Mouse (Mus musculus) heart, embryonic 14.5 days (tissue): ENCODE data around the gene Sh3pxd2a. TPM values are rescaled to one million over a fixed set of nuclear protein-coding genes. Genes with fewer than 3 reads are reported as not detected.

Experiments
- ATAC-seq: fragments of 200-750 bp; cut with Nextera tagmentation; 2 replicates; pipeline ENCODE4 v1.8.0; 2017; ENCODE audit warnings: low read depth, moderate TSS enrichment; ENCODE audit not compliant: insufficient number of reproducible peaks, insufficient read depth, low FRiP score
- H3K27ac ChIP-seq, 2 experiments: fragments of 200-500 bp in 1 of 2; fragments of 300-500 bp in 1 of 2; sonication (generic) in 1 of 2; replicated peaks in 1 of 2; 2 replicates each; pipeline ENCODE4 v1.5.1; 2012 to 2014; ENCODE audit warnings: low read depth in 2 of 2, low read length in 2 of 2, control low read depth in 1 of 2, mild to moderate bottlenecking in 1 of 2, mixed read lengths in 1 of 2; ENCODE audit not compliant: control insufficient read depth in 1 of 2, insufficient read depth in 1 of 2
- H3K27me3 ChIP-seq: fragments of 300-500 bp; sonication (generic); 2 replicates; pipeline ENCODE4 v1.6.1; 2014; ENCODE audit warnings: mild to moderate bottlenecking, low read length, control low read depth; ENCODE audit not compliant: control insufficient read depth, insufficient read depth
- H3K36me3 ChIP-seq: fragments of 300-500 bp; sonication (generic); 2 replicates; pipeline ENCODE4 v1.6.1; 2014; ENCODE audit warnings: mild to moderate bottlenecking, control low read depth, low read length, mixed read lengths; ENCODE audit not compliant: control insufficient read depth, insufficient read depth
- H3K4me1 ChIP-seq, 2 experiments: fragments of 200-500 bp in 1 of 2; fragments of 300-500 bp in 1 of 2; sonication (generic) in 1 of 2; 2 replicates each; pipeline ENCODE4 v1.6.1; 2012 to 2014; ENCODE audit warnings: low read length in 2 of 2, control low read depth in 1 of 2, mixed read lengths in 1 of 2; ENCODE audit not compliant: control insufficient read depth in 2 of 2, insufficient read depth in 2 of 2
- H3K4me2 ChIP-seq: fragments of 300-500 bp; sonication (generic); 2 replicates; pipeline ENCODE4 v1.6.1; 2014; ENCODE audit warnings: mild to moderate bottlenecking, low read length
- H3K4me3 ChIP-seq, 2 experiments: fragments of 200-500 bp in 1 of 2; fragments of 300-500 bp in 1 of 2; sonication (generic) in 1 of 2; 2 replicates each; pipeline ENCODE4 v1.5.1; 2012 to 2014; ENCODE audit warnings: low read length in 2 of 2, mild to moderate bottlenecking in 2 of 2, control low read depth in 1 of 2, low read depth in 1 of 2, moderate library complexity in 1 of 2; ENCODE audit not compliant: control insufficient read depth in 1 of 2, insufficient read depth in 1 of 2
- H3K9ac ChIP-seq: fragments of 300-500 bp; sonication (generic); 2 replicates; pipeline ENCODE4 v1.6.1; 2014; ENCODE audit warnings: mild to moderate bottlenecking, low read length
- H3K9me3 ChIP-seq: fragments of 300-500 bp; sonication (generic); 2 replicates; pipeline ENCODE4 v1.6.1; 2016; ENCODE audit warnings: low read length, control low read depth; ENCODE audit not compliant: control insufficient read depth
- WGBS: fragments of 180-500 bp; shearing (Covaris S2); extraction: QIAGEN DNeasy Blood & Tissue Kit; methylation state at CpG from one replicate; pipeline ENCODE4 v1.1.7; 2014; 5-methylcytosine and 5-hydroxymethylcytosine counted together
- polyA plus RNA-seq: library from polyadenylated mRNA; unstranded; fragments of >200 nt; fragmentation: Nextera tagmentation; extraction: Ambion mirVana; gene quantifications from 2 replicates; pipeline ENCODE4 v1.2.1, GENCODE M21; 2014

Sh3pxd2a gene
- polyA plus RNA-seq, 1 experiment from 2014 or later = 9.7 TPM

DNA sequence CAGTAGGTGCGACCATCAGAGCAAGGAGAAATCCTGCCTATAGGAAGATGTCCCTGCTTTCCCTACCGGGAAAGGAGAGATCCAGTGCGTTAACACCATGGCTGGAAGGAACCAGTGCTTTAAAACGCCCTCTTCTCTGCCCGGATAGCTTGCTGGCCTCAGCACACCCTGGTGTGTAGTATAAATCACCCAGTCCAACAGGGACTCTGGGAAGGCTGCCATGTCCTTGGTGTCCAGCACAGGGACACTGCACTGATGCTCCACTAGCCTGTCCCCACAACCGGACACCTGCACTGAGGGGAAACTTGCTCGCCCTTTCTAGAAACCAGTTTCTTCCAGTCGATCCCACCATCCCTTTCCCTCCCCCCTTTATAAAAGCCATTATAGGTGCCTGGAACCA, 28.0 kb downstream of the Sh3pxd2a start:
- Histone ChIP-seq H3K4me1 (peaks cover 43 to 57% of the 10 kb centered on the region in 2 experiments), H3K27ac (no peak overlapping the region), H3K4me3 (no peak overlapping the region), H3K9me3 (no peaks in the 10 kb centered on the region), H3K4me2 (no peak overlapping the region), H3K36me3 (peaks cover 6% of the 10 kb centered on the region; the same call in 1 of the 2 replicates), H3K9ac (no peak overlapping the region), H3K27me3 (no peaks in the 10 kb centered on the region)
- WGBS = 87% methylated on average over 8 of the region's 8 CpGs
- no peak for ATAC-seq

DNA sequence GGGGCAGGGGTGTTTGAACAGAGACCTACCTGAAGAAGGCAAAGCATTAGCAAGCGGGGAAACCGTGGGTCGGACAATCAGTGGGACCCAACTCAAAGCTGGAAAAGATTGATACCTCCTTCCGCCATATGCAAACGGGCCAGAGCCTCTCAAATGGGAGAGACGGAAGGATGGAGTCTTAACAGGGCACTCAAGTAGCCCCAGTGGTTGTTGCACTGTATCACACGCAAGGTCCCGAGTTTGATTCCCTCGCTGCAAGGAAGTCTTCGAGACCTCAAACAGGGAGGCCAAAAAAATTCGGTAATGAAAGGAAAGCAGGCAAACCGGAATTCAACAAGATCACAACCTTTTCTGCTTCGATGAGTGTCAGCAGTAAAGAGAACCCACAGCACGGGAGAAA, 29.5 kb downstream of the Sh3pxd2a start:
- no peak overlapping the region for H3K9ac ChIP-seq
- no peaks in the 10 kb centered on the region for H3K9me3 ChIP-seq
- H3K4me1 ChIP-seq = peaks cover 39 to 52% of the 10 kb centered on the region in 2 experiments
- WGBS = 94% methylated on average over 14 of the region's 14 CpGs
- H3K4me2 ChIP-seq = no peak overlapping the region
- ATAC-seq = no peak
- no peak overlapping the region for H3K27ac ChIP-seq
- peaks cover 6% of the 10 kb centered on the region; the same call in 1 of the 2 replicates for H3K36me3 ChIP-seq
- H3K4me3 ChIP-seq = no peak overlapping the region
- H3K27me3 ChIP-seq = no peaks in the 10 kb centered on the region

DNA sequence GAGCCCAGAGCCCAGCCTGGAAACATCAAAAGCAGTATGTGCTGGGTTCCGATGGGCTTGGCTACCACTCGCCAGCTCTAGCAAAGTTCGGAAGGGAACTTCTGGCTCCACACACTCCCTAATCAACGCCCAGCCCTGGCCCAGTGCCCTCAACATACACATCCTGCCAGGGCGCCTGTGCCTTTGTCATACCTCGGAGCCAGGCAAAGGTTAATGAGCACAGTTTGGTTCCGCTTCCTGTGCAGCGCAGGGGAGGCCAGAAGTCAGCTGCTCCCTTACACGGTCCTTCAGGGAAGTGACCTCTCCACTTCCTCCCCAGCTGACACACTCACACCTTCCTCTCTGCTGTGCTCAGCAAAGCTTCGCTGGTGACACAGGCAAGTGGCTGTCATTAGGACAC, 31.9 kb downstream of the Sh3pxd2a start:
- no peaks in the 10 kb centered on the region for H3K27me3 ChIP-seq
- WGBS = 39% methylated on average over 10 of the region's 10 CpGs
- H3K4me2 ChIP-seq = no peak overlapping the region
- no peak overlapping the region for H3K9ac ChIP-seq
- peak overlapping the region; percentile 35 to 57; a peak in 2 of 4 replicates for H3K27ac ChIP-seq
- ATAC-seq = peak; percentile 43
- H3K4me3 ChIP-seq = no peak overlapping the region
- peaks cover 6% of the 10 kb centered on the region; the same call in 1 of the 2 replicates for H3K36me3 ChIP-seq
- H3K4me1 ChIP-seq = peaks cover 41 to 52% of the 10 kb centered on the region in 2 experiments
- H3K9me3 ChIP-seq = no peaks in the 10 kb centered on the region

DNA sequence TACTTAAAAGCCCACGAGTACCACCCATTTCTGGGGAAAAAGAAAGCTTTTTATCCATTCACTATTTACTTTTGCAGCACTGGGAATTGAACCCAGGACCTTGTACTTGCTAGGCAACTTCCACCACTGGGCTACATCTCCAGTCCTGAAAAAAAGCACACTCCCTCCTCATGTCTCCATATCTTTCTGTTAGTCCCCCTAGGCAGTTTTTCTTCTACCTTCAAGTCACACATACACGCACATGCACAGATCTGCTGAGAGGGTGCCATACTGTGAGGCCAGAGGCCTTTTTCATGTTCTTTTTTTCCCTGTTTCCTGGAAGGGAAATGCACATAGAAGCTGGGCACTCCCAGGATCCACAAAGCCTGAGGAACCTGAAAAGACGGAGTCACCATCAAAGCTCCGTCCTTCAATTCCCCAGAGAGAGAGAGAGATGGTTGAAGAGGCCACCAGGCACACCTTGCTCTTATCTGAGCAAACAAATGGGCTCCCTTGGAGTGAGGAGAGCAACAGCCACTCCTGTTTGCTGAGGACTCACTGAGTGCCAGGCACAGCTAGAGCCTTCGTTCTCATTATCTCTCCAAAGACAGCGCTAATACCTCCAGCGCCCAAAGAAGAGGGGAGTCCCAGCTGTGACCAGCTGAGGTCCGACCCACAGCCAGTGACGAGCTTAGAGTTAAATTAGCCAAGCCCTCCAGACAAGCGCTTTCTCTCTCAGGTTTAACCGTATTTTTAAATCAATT, 32.8 kb downstream of the Sh3pxd2a start:
- H3K4me3 ChIP-seq = no peak overlapping the region
- no peaks in the 10 kb centered on the region for H3K27me3 ChIP-seq
- no peak overlapping the region for H3K27ac ChIP-seq
- ATAC-seq = no peak
- no peak overlapping the region for H3K9ac ChIP-seq
- H3K9me3 ChIP-seq = no peaks in the 10 kb centered on the region
- peaks cover 6% of the 10 kb centered on the region; the same call in 1 of the 2 replicates for H3K36me3 ChIP-seq
- 52% methylated on average over 11 of the region's 11 CpGs for WGBS
- H3K4me1 ChIP-seq = peaks cover 41 to 53% of the 10 kb centered on the region in 2 experiments
- no peak overlapping the region for H3K4me2 ChIP-seq

DNA sequence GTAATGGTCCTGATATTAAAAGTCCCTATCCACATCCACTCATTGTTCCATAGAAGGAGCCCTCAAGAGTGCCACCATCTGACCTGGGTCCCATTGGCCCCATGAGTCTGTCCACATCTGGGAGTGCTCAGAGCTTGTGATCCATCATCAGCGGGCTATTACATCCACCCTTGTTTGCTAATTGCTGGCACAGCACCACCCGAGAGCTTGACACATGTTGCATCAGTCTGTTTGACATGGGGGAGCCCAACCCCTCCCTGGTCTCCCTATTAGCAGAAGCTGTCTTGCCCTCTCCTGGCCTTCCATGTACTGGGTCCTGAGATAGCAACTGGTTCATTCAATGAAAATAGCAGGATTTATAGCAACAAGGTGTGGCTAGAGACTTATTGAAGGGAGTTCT, 34.0 kb downstream of the Sh3pxd2a start:
- no peak overlapping the region for H3K4me3 ChIP-seq
- H3K36me3 ChIP-seq = peaks cover 2% of the 10 kb centered on the region; the same call in 1 of the 2 replicates
- H3K4me2 ChIP-seq = no peak overlapping the region
- H3K9ac ChIP-seq = no peak overlapping the region
- WGBS = 96% methylated on average over 2 of the region's 2 CpGs
- no peaks in the 10 kb centered on the region for H3K9me3 ChIP-seq
- ATAC-seq = no peak
- H3K4me1 ChIP-seq = peaks cover 40 to 55% of the 10 kb centered on the region in 2 experiments
- H3K27ac ChIP-seq = no peak overlapping the region
- H3K27me3 ChIP-seq = no peaks in the 10 kb centered on the region

DNA sequence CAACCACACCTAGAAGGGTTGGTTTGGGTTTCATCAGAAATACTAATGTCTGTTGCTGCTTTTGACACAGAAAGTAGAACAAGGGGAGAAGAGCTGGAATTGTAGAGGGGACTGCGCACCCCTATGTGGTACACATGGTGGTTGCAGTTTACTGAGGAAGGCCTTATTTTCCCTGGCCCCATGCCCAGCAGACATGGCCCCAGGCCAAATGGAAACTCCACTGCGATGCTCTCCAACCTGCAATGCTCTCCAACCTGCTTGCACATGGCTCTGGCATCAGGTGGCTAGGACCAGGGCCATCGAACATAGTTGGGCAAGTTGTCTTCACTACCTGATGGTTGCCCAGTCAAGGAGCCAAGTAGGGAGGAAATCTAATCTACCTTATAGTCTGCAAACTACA, 35.0 kb downstream of the Sh3pxd2a start:
- no peaks in the 10 kb centered on the region for H3K27me3 ChIP-seq
- H3K27ac ChIP-seq = peak overlapping the region; percentile 31 to 77; a peak in 3 of 4 replicates
- H3K4me1 ChIP-seq = peaks cover 38 to 55% of the 10 kb centered on the region in 2 experiments
- no peak overlapping the region for H3K9ac ChIP-seq
- H3K36me3 ChIP-seq = peaks cover 1% of the 10 kb centered on the region; the same call in 1 of the 2 replicates
- no peak overlapping the region for H3K4me3 ChIP-seq
- H3K9me3 ChIP-seq = no peaks in the 10 kb centered on the region
- no peak for ATAC-seq
- H3K4me2 ChIP-seq = 0 out of 2 replicates have a peak overlapping the region, but pooled peaks have one; percentile 32
- 53% methylated on average over 3 of the region's 3 CpGs for WGBS

DNA sequence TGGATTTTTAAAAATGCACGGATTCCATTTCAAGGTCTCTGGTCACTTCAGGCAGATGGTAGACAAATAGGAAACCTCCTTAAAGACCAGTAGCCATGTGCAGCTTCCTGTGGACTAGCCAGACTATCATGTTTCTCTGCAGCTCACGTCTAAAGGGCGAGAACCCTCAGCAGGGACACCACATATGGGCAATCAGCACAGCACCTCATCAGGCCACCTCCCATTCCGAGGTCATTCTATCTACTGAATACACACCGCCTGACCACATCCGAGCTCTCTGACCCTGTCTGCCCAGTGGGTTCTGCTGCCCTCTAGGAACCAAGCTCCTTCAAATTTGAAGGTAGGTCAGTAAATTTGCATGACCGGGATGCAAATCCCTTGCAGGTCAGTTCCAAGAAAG, 35.4 kb downstream of the Sh3pxd2a start:
- H3K4me2 ChIP-seq = peak overlapping the region; percentile 32
- 0 out of 2 replicates have a peak, but pooled peaks have one; percentile 15 for ATAC-seq
- 28% methylated on average over 7 of the region's 7 CpGs for WGBS

More for the DNA sequence above, 35.4 kb downstream of the Sh3pxd2a start:
- peak overlapping the region; percentile 31 to 77 for H3K27ac ChIP-seq
- no peaks in the 10 kb centered on the region for H3K27me3 ChIP-seq
- H3K36me3 ChIP-seq = peaks cover 6% of the 10 kb centered on the region
- H3K9me3 ChIP-seq = no peaks in the 10 kb centered on the region
- H3K4me3 ChIP-seq = no peak overlapping the region
- no peak overlapping the region for H3K9ac ChIP-seq
- H3K4me1 ChIP-seq = peaks cover 36 to 55% of the 10 kb centered on the region in 2 experiments
